Mouse (Mus musculus) liver, adult 2 months (tissue): ENCODE data around the gene Tcf15. TPM values are rescaled to one million over a fixed set of nuclear protein-coding genes. Genes with fewer than 3 reads are reported as not detected.

Experiments
- DNase-seq: peaks from one replicate; pipeline ENCODE4 v3.0.0-alpha.2; 2011; ENCODE audit warnings: low read depth, low spot score; ENCODE audit errors: extremely low read depth
- H3K27ac ChIP-seq: fragments of 200-500 bp; replicated peaks from 2 replicates; pipeline ENCODE4 v1.5.1; 2012; ENCODE audit warnings: low read depth, mild to moderate bottlenecking, control low read depth, inconsistent platforms, low read length; ENCODE audit not compliant: insufficient read depth
- H3K27me3 ChIP-seq: fragments of 200-500 bp; 2 replicates; pipeline ENCODE4 v1.6.1; 2012; ENCODE audit warnings: mild to moderate bottlenecking, moderate library complexity, low read length, inconsistent platforms; ENCODE audit not compliant: control insufficient read depth, insufficient read depth
- H3K36me3 ChIP-seq: fragments of 200-500 bp; 2 replicates; pipeline ENCODE4 v1.6.1; 2012; ENCODE audit warnings: low read length, inconsistent platforms; ENCODE audit not compliant: control insufficient read depth, insufficient read depth
- H3K4me1 ChIP-seq: fragments of 200-500 bp; 2 replicates; pipeline ENCODE4 v1.6.1; 2011; ENCODE audit warnings: low read length; ENCODE audit not compliant: control insufficient read depth, insufficient read depth
- H3K4me3 ChIP-seq: fragments of 200-500 bp; 2 replicates; pipeline ENCODE4 v1.5.1; 2011; ENCODE audit warnings: low read depth, mild to moderate bottlenecking, control low read depth, low read length, moderate library complexity; ENCODE audit not compliant: insufficient read depth
- H3K79me2 ChIP-seq: fragments of 200-500 bp; 2 replicates; pipeline ENCODE4 v1.6.1; 2012; ENCODE audit warnings: inconsistent platforms, mild to moderate bottlenecking, low read length, moderate library complexity; ENCODE audit not compliant: control insufficient read depth, insufficient read depth
- H3K9ac ChIP-seq: fragments of 200-500 bp; 2 replicates; pipeline ENCODE4 v1.6.1; 2012; ENCODE audit warnings: low read depth, mild to moderate bottlenecking, control low read depth, inconsistent platforms, low read length
- CTCF ChIP-seq: fragments of 200-500 bp; IDR thresholded peaks from 2 replicates; pipeline ENCODE4 v1.5.1; 2011; ENCODE audit warnings: low read depth, low read length, control low read depth
- POLR2A ChIP-seq: fragments of 200-500 bp; IDR thresholded peaks from 2 replicates; pipeline ENCODE4 v1.6.1; 2011; ENCODE audit warnings: low read length, control low read depth; ENCODE audit not compliant: insufficient read depth; ENCODE audit errors: extremely low read depth
- WGBS: fragments of 180-500 bp; shearing (Covaris S2); methylation state at CpG from one replicate; pipeline ENCODE4 v1.1.7; 2018; 5-methylcytosine and 5-hydroxymethylcytosine counted together
- polyA plus RNA-seq: library from polyadenylated mRNA; depleted of rRNA; stranded (reverse); fragments of >200 nt; gene quantifications from 2 replicates; pipeline ENCODE4 v1.2.3, GENCODE M21; 2012; rRNA removed
- total RNA-seq: library from RNA; depleted of rRNA; stranded (reverse); fragments of >200 nt; gene quantifications from 2 replicates; pipeline ENCODE4 v1.2.3, GENCODE M21; 2014; rRNA removed

The Tcf15 gene
- total RNA-seq (not detected in 2 replicates), polyA plus RNA-seq (not detected in 2 replicates)

- Histone ChIP-seq H3K79me2 (no peaks in the 10 kb centered on the region), H3K36me3 (no peaks in the 10 kb centered on the region), H3K4me3 (peak within 1 kb of the TSS; percentile 39; the same call in 1 of the 2 replicates), H3K9ac (peak within 1 kb of the TSS; percentile 33; the same call in 1 of the 2 replicates), H3K4me1 (no peaks in the 10 kb centered on the region; the same call in 1 of the 2 replicates), H3K27ac (no peak within 1 kb of the TSS), H3K27me3 (peaks cover 11% of the 10 kb centered on the region)
- TF ChIP-seq POLR2A (no peak), CTCF (no peak)
- WGBS = 2% methylated on average over 118 of the region's 118 CpGs
- no peak for DNase-seq
Observed at GRCm38 (mm10) chr2:152143279-152144157, at the start of gene Tcf15. Gene Tcf15 (plus strand): TSS chr2:152143561.

GRCm38 (mm10) chr2:152094856-152095545 lies 48.4 kb upstream of the Tcf15 start:
- 11% methylated on average over 29 of the region's 29 CpGs for WGBS
- H3K79me2 ChIP-seq = no peaks in the 10 kb centered on the region
- H3K36me3 ChIP-seq = no peaks in the 10 kb centered on the region
- H3K9ac ChIP-seq = no peak overlapping the region
- no peak overlapping the region for H3K27ac ChIP-seq
- H3K27me3 ChIP-seq = peaks cover 8% of the 10 kb centered on the region
- TF ChIP-seq POLR2A (no peak), CTCF (no peak)
- no peaks in the 10 kb centered on the region for H3K4me1 ChIP-seq
- no peak for DNase-seq
- H3K4me3 ChIP-seq = no peak overlapping the region

DNA sequence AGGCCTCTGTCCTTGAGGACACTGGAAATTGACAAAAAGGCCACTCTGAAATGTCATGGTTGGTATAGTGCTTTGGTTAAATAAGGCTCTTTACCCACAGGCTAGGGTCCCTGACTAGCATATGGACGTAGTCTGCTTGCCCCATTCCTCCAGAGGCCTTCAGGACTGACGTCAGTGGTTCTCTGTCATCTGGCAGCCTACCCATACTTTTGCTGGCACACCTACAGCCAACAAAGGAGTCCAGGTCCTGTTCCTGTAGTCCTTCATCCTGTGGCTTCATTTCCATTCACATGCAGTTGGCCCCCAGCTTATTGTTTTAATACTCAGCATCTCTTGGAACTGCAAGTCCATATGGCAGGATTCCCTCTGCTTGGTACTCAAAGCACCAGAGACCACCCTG lies 46.4 kb upstream of the Tcf15 start:
- Histone ChIP-seq H3K4me3 (no peak overlapping the region), H3K27ac (no peak overlapping the region), H3K4me1 (no peaks in the 10 kb centered on the region), H3K27me3 (peaks cover 6% of the 10 kb centered on the region), H3K9ac (no peak overlapping the region), H3K36me3 (no peaks in the 10 kb centered on the region), H3K79me2 (no peaks in the 10 kb centered on the region)
- DNase-seq = no peak
- WGBS = 58% methylated on average over 2 of the region's 2 CpGs
- TF ChIP-seq CTCF = no peak
- TF ChIP-seq POLR2A = no peak

DNA sequence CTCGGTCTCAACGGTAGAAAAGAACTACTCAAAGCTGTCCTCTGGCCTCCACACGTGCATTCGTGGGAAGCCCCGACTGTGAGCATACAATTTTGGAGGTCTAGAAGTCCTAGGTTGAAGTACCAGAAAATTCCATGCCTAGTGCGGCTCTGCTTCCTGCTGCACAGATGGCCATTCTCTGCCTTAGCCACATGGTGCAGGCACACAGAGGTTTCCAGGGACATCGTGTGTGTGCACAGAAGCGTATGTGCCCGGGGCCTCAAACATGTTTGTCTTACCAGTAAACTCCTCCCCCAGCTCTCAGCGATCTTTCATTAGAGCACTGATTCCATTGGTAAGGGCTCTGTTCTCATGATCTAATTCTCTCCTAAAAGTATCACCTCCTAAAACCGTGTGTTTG lies 45.4 kb upstream of the Tcf15 start:
- WGBS = 65% methylated on average over 11 of the region's 11 CpGs
- Histone ChIP-seq H3K4me3 (no peak overlapping the region), H3K4me1 (no peaks in the 10 kb centered on the region), H3K36me3 (no peaks in the 10 kb centered on the region), H3K27me3 (peaks cover 6% of the 10 kb centered on the region), H3K9ac (no peak overlapping the region), H3K27ac (no peak overlapping the region), H3K79me2 (no peaks in the 10 kb centered on the region)
- no peak for DNase-seq
- no peak for TF ChIP-seq POLR2A
- TF ChIP-seq CTCF = no peak

- Histone ChIP-seq H3K36me3 (no peaks in the 10 kb centered on the region), H3K4me3 (no peak overlapping the region), H3K27me3 (no peaks in the 10 kb centered on the region; the same call in 1 of the 2 replicates), H3K4me1 (no peaks in the 10 kb centered on the region), H3K27ac (no peak overlapping the region), H3K9ac (no peak overlapping the region), H3K79me2 (no peaks in the 10 kb centered on the region)
- no peak for DNase-seq
- TF ChIP-seq CTCF (no peak), POLR2A (no peak)
- 60% methylated on average over 3 of the region's 3 CpGs for WGBS
Observed at GRCm38 (mm10) chr2:152099538-152099937, 43.8 kb upstream of the Tcf15 start.
